Mouse (Mus musculus) CH12.LX (cell line): ENCODE results near the gene Crybb2. TPM values are rescaled to one million over a fixed set of nuclear protein-coding genes. Genes with fewer than 3 reads are reported as not detected.

Experiments
- DNase-seq: peaks from one replicate; pipeline ENCODE4 v3.0.0-alpha.2; 2013; ENCODE audit errors: extremely low read depth
- H3K27ac ChIP-seq: 2 replicates; pipeline ENCODE4 v1.5.1; 2012; ENCODE audit warnings: low read depth, mild to moderate bottlenecking, control low read depth, moderate library complexity; ENCODE audit not compliant: insufficient read depth
- H3K27me3 ChIP-seq: replicated peaks from 2 replicates; pipeline ENCODE3; 2012; ENCODE audit warnings: inconsistent platforms
- H3K36me3 ChIP-seq, 2 experiments: replicated peaks in 1 of 2; 2 replicates each; pipeline versions ENCODE3 to v1.6.1; 2012; ENCODE audit warnings: inconsistent platforms in 1 of 2, low read length in 1 of 2, mild to moderate bottlenecking in 1 of 2, mixed read lengths in 1 of 2, moderate library complexity in 1 of 2; ENCODE audit not compliant: control insufficient read depth in 1 of 2, insufficient read depth in 1 of 2
- H3K4me1 ChIP-seq, 2 experiments: 2 replicates each; pipeline ENCODE4 v1.6.1; 2012; ENCODE audit warnings: inconsistent platforms in 1 of 2, moderate library complexity in 1 of 2; ENCODE audit not compliant: insufficient read depth in 2 of 2, control insufficient read depth in 1 of 2
- H3K4me2 ChIP-seq: 2 replicates; pipeline ENCODE4 v1.6.1; 2012; ENCODE audit warnings: low read depth, mild to moderate bottlenecking, control low read depth; ENCODE audit not compliant: poor library complexity, insufficient read depth, severe bottlenecking
- H3K4me3 ChIP-seq, 3 experiments: fragments of 150-350 bp in 1 of 3; sonication (generic) in 1 of 3; replicated peaks in 1 of 3; 2 replicates each; pipeline versions ENCODE3 to v1.5.1; 2011 to 2012; ENCODE audit warnings: low read depth in 2 of 3, low read length in 2 of 3, mild to moderate bottlenecking in 2 of 3, moderate library complexity in 2 of 3, control low read depth in 1 of 3, improper control_type of control experiment in 1 of 3, inconsistent platforms in 1 of 3, mixed read lengths in 1 of 3; ENCODE audit not compliant: poor library complexity in 1 of 3
- H3K79me2 ChIP-seq: replicated peaks from 2 replicates; pipeline ENCODE4 v1.6.1; 2012; ENCODE audit warnings: mild to moderate bottlenecking, moderate library complexity; ENCODE audit not compliant: control insufficient read depth, poor library complexity, insufficient read depth, severe bottlenecking; ENCODE audit errors: extremely low read depth
- H3K9ac ChIP-seq: 2 replicates; pipeline ENCODE4 v1.6.1; 2012; ENCODE audit warnings: low read depth, mild to moderate bottlenecking, control low read depth, moderate library complexity; ENCODE audit not compliant: insufficient read depth
- H3K9me3 ChIP-seq: replicated peaks from 2 replicates; pipeline ENCODE3; 2012; ENCODE audit warnings: low read length, inconsistent platforms, mixed read lengths
- CHD1 ChIP-seq: IDR thresholded peaks from 2 replicates; pipeline ENCODE4 v1.6.1; 2012; ENCODE audit warnings: low read depth, low read length, improper control_type of control experiment, inconsistent platforms
- CHD2 ChIP-seq: IDR thresholded peaks from 2 replicates; pipeline ENCODE4 v1.6.1; 2011; ENCODE audit warnings: low read length, improper control_type of control experiment
- E2F4 ChIP-seq: IDR thresholded peaks from 2 replicates; pipeline ENCODE4 v1.6.1; 2011; ENCODE audit warnings: low read depth, low read length, improper control_type of control experiment; ENCODE audit not compliant: insufficient replicate concordance
- GABPA ChIP-seq: IDR thresholded peaks from 2 replicates; pipeline ENCODE4 v1.6.1; 2012; ENCODE audit warnings: low read depth, low read length, improper control_type of control experiment, inconsistent platforms; ENCODE audit not compliant: insufficient replicate concordance
- JUN ChIP-seq: IDR thresholded peaks from 2 replicates; pipeline ENCODE4 v1.6.1; 2011; ENCODE audit warnings: low read depth, mild to moderate bottlenecking, low read length, improper control_type of control experiment, moderate library complexity; ENCODE audit not compliant: insufficient read depth
- KAT2A ChIP-seq: IDR thresholded peaks from 2 replicates; pipeline ENCODE4 v1.6.1; 2012; ENCODE audit warnings: low read length, improper control_type of control experiment, inconsistent platforms; ENCODE audit not compliant: insufficient replicate concordance
- MAZ ChIP-seq: IDR thresholded peaks from 2 replicates; pipeline ENCODE4 v1.6.1; 2012; ENCODE audit warnings: low read depth, mild to moderate bottlenecking, inconsistent platforms, low read length, improper control_type of control experiment, moderate library complexity
- MEF2A ChIP-seq: IDR thresholded peaks from 2 replicates; pipeline ENCODE4 v1.6.1; 2014; ENCODE audit warnings: low read depth, mild to moderate bottlenecking, inconsistent platforms, low read length, improper control_type of control experiment, borderline replicate concordance
- MXI1 ChIP-seq: IDR thresholded peaks from 2 replicates; pipeline ENCODE4 v1.6.1; 2011; ENCODE audit warnings: mild to moderate bottlenecking, low read depth, low read length, improper control_type of control experiment
- NRF1 ChIP-seq: IDR thresholded peaks from 2 replicates; pipeline ENCODE4 v1.6.1; 2014; ENCODE audit warnings: low read depth, mild to moderate bottlenecking, inconsistent platforms, low read length, improper control_type of control experiment, moderate library complexity
- PAX5 ChIP-seq: IDR thresholded peaks from 2 replicates; pipeline ENCODE4 v1.6.1; 2012; ENCODE audit warnings: low read length, inconsistent platforms, mixed read lengths
- POLR2AphosphoS2 ChIP-seq: IDR thresholded peaks from 2 replicates; pipeline ENCODE4 v1.6.1; 2011; ENCODE audit warnings: low read depth, low read length, improper control_type of control experiment
- TCF12 ChIP-seq: IDR thresholded peaks from 2 replicates; pipeline ENCODE4 v1.6.1; 2014; ENCODE audit warnings: low read depth, mild to moderate bottlenecking, inconsistent platforms, low read length, improper control_type of control experiment
- UBTF ChIP-seq: IDR thresholded peaks from 2 replicates; pipeline ENCODE4 v1.6.1; 2012; ENCODE audit warnings: low read depth, mild to moderate bottlenecking, inconsistent platforms, low read length, improper control_type of control experiment, moderate library complexity
- USF1 ChIP-seq: IDR thresholded peaks from 2 replicates; pipeline ENCODE4 v1.6.1; 2014; ENCODE audit warnings: low read depth, mild to moderate bottlenecking, inconsistent platforms, low read length, improper control_type of control experiment
- USF2 ChIP-seq: conservative IDR thresholded peaks from 2 replicates; pipeline ENCODE4 v1.6.1; 2011; ENCODE audit warnings: low read depth, low read length, improper control_type of control experiment
- ZKSCAN1 ChIP-seq: IDR thresholded peaks from 2 replicates; pipeline ENCODE4 v1.6.1; 2012; ENCODE audit warnings: low read depth, inconsistent platforms, low read length, improper control_type of control experiment, borderline replicate concordance
- ZMIZ1 ChIP-seq: IDR thresholded peaks from 2 replicates; pipeline ENCODE4 v1.6.1; 2012; ENCODE audit warnings: low read depth, mild to moderate bottlenecking, inconsistent platforms, low read length, improper control_type of control experiment
- dilution Hi-C: fragments of 300-500 bp; cut with MboI; formaldehyde crosslinking; loops from 2 replicates; pipeline ENCODE4 v1.14.3; 2020; ENCODE audit warnings: low sequenced_read_pairs; ENCODE audit not compliant: extremely low pct_unique_long_range_greater_than_20kb, extremely low pct_ligation_motif_present
- in situ Hi-C: fragments of 300-500 bp; cut with MboI; formaldehyde crosslinking; loops from 3 replicates; pipeline ENCODE4 v1.14.3; 2019; ENCODE audit warnings: low sequenced_read_pairs, low pct_ligation_motif_present, low pct_unique_long_range_greater_than_20kb, mixed read lengths
- polyA plus RNA-seq: library from polyadenylated mRNA; unstranded; fragments of >175 nt; gene quantifications from 2 replicates; pipeline ENCODE4 v1.2.1, GENCODE M21; 2012; ENCODE audit warnings: low read depth; ENCODE audit not compliant: insufficient read length
- total RNA-seq, 2 experiments: library from RNA; depleted of rRNA; stranded (reverse); fragments of 300-350 nt in 1 of 2; fragments of >200 nt in 1 of 2; gene quantifications; 2 replicates each; pipeline ENCODE4 v1.2.3; 2012 to 2014

Gene Crybb2
- total and polyA plus RNA-seq, 3 experiments = not detected

DNA sequence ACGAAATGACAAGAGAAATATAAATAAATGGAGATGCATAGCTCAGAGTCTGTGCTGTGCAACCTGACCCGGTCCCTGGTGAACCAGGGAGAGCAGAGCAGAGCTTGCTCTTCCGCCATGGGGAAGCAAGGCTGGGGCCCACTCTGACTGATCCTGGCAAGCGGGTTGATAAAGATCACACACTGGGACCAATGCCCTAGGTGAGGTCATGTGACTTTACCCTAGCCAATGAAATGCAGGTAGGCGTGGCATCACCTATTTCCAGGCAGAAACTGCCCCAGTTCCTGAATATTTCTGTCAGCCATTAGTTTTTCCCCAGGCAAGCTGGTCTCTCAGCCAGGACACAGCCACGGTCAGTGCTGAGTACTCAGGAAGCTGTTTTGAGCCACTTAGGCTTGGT lies 48.8 kb upstream of the Crybb2 start:
- Histone ChIP-seq H3K79me2 (no peaks in the 10 kb centered on the region), H3K36me3 (peaks cover 0 to 2% of the 10 kb centered on the region in 2 experiments), H3K27ac (no peak overlapping the region), H3K9ac (no peak overlapping the region), H3K9me3 (no peaks in the 10 kb centered on the region), H3K4me2 (no peak overlapping the region), H3K27me3 (no peaks in the 10 kb centered on the region), H3K4me3 (no peak overlapping the region), H3K4me1 (peaks cover 9 to 92% of the 10 kb centered on the region in 2 experiments)
- dilution Hi-C loops (no loop called here), in situ Hi-C loops (no loop called here)
- no peak for DNase-seq
- TF ChIP-seq USF1 (peak; percentile 23), KAT2A (no peak), USF2 (peak; percentile 45)

- no peak for TF ChIP-seq USF1
- TF ChIP-seq NRF1 = no peak
- TF ChIP-seq E2F4 = no peak
- TF ChIP-seq CHD1 = no peak
- no peak for TF ChIP-seq PAX5
- TF ChIP-seq POLR2AphosphoS2 = no peak
- TF ChIP-seq MXI1 = no peak
- no peak for TF ChIP-seq ZMIZ1
- TF ChIP-seq CHD2 = no peak
- no peak for TF ChIP-seq JUN
- TF ChIP-seq MEF2A = no peak
- no peak for TF ChIP-seq GABPA
- no peak for TF ChIP-seq MAZ
- TF ChIP-seq UBTF = no peak
- no peak for TF ChIP-seq ZKSCAN1
- no peak for TF ChIP-seq TCF12
- H3K9ac ChIP-seq = no peak overlapping the region
- H3K79me2 ChIP-seq = no peaks in the 10 kb centered on the region
- no peak overlapping the region for H3K27ac ChIP-seq
- H3K4me2 ChIP-seq = no peak overlapping the region
- dilution Hi-C loops (no loop called here), in situ Hi-C loops (no loop called here)
- H3K27me3 ChIP-seq = no peaks in the 10 kb centered on the region
- no peaks in the 10 kb centered on the region for H3K9me3 ChIP-seq
- peaks cover 0 to 2% of the 10 kb centered on the region in 2 experiments for H3K36me3 ChIP-seq
- peaks cover 11 to 93% of the 10 kb centered on the region in 2 experiments for H3K4me1 ChIP-seq
- DNase-seq = no peak
- no peak overlapping the region for H3K4me3 ChIP-seq
Observed at GRCm38 (mm10) chr5:113117361-113117760, 47.4 kb upstream of the Crybb2 start.
